Mouse (Mus musculus) hindbrain, postnatal 0 days (tissue): Measurements from ENCODE around the gene Gm10354. TPM values are rescaled to one million over a fixed set of nuclear protein-coding genes. Genes with fewer than 3 reads are reported as not detected.
A peak's percentile ranks its signal among the peaks of the same experiment; 100 is the strongest.
"Not testable (repeated sequence)": the region's sequence is repeated elsewhere in the genome, so short reads cannot be mapped to it uniquely, and the experiment has no call there.

Source experiments
- ATAC-seq: fragments of 200-750 bp; cut with Nextera tagmentation; 2 replicates; pipeline ENCODE4 v1.8.0; 2017; ENCODE audit warnings: mild to moderate bottlenecking, moderate TSS enrichment, moderate library complexity
- DNase-seq: peaks from one replicate; pipeline ENCODE4 v3.0.0-alpha.2; 2015; ENCODE audit warnings: low spot score
- H3K27ac ChIP-seq: fragments of 300-500 bp; sonication (generic); 2 replicates; pipeline ENCODE4 v1.5.1; 2014; ENCODE audit warnings: mild to moderate bottlenecking
- H3K27me3 ChIP-seq: fragments of 300-500 bp; sonication (generic); 2 replicates; pipeline ENCODE4 v1.6.1; 2014; ENCODE audit warnings: low read length, mixed read lengths; ENCODE audit not compliant: insufficient read depth
- H3K36me3 ChIP-seq: fragments of 300-500 bp; sonication (generic); 2 replicates; pipeline ENCODE4 v1.6.1; 2014; ENCODE audit warnings: low read length, mixed read lengths; ENCODE audit not compliant: insufficient read depth
- H3K4me1 ChIP-seq: fragments of 300-500 bp; sonication (generic); 2 replicates; pipeline ENCODE4 v1.6.1; 2014; ENCODE audit warnings: antibody characterized with exemption, low read length, mixed read lengths; ENCODE audit not compliant: insufficient read depth
- H3K4me2 ChIP-seq: fragments of 300-500 bp; sonication (generic); 2 replicates; pipeline ENCODE4 v1.6.1; 2014; ENCODE audit warnings: low read depth, mild to moderate bottlenecking, low read length, moderate library complexity, mixed read lengths
- H3K4me3 ChIP-seq: fragments of 300-500 bp; sonication (generic); 2 replicates; pipeline ENCODE4 v1.5.1; 2014; ENCODE audit warnings: low read length
- H3K9ac ChIP-seq: fragments of 300-500 bp; sonication (generic); replicated peaks from 2 replicates; pipeline ENCODE4 v1.6.1; 2014; ENCODE audit warnings: mild to moderate bottlenecking, low read length, moderate library complexity, mixed read lengths
- H3K9me3 ChIP-seq: fragments of 300-500 bp; sonication (generic); 2 replicates; pipeline ENCODE4 v1.6.1; 2016; ENCODE audit warnings: low read length, mixed read lengths
- WGBS: fragments of 180-500 bp; shearing (Covaris S2); extraction: QIAGEN DNeasy Blood & Tissue Kit; methylation state at CpG from one replicate; pipeline ENCODE4 v1.1.7; 2014; 5-methylcytosine and 5-hydroxymethylcytosine counted together
- polyA plus RNA-seq: library from polyadenylated mRNA; unstranded; fragments of >200 nt; fragmentation: Nextera tagmentation; extraction: Ambion mirVana; gene quantifications from 2 replicates; pipeline ENCODE4 v1.2.1, GENCODE M21; 2015
- total RNA-seq: library from RNA; depleted of rRNA; stranded (reverse); fragments of >200 nt; gene quantifications from 2 replicates; pipeline ENCODE4 v1.2.3, GENCODE M21; 2014; rRNA removed

Gene Gm10354
- not detected in 2 replicates for total RNA-seq
- not detected in 2 replicates for polyA plus RNA-seq

DNA sequence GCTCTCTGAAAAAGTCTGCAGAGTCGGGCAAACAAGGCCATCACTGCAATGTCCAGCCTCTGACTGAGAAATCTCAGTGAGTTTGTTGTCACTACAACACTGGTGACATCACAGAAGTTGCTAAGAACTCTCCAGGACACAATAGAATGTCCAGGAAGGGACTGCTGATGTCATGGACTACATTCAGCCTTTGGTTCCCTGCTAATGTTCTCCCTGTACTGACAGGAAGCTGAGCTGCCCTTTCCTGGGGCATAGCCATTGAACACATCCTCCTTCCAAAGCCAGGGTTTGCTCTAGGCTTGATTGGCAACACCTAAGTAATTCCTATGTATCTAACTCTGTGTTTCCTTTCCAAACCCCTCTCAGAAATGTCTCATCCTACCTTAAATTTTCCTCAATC lies at the start of gene Gm10354:
Gene Gm10354 (minus strand): TSS at position 101 of the 400 bp plus-strand sequence.
- DNase-seq, H3K4me1 ChIP-seq, H3K4me3 ChIP-seq, H3K9ac ChIP-seq, H3K36me3 ChIP-seq, ATAC-seq, H3K27ac ChIP-seq, H3K27me3 ChIP-seq, H3K4me2 ChIP-seq: not testable (repeated sequence)
- no CpG with 5 or more reads among the region's 1 CpGs for WGBS
- H3K9me3 ChIP-seq, result peaks cover 10% of the 10 kb centered on the region; the same call in 1 of the 2 replicates

GRCm38 (mm10) chr5:15024316-15024715 lies 45.6 kb upstream of the Gm10354 start:
- H3K36me3 ChIP-seq, ATAC-seq, H3K27me3 ChIP-seq, H3K4me2 ChIP-seq, H3K27ac ChIP-seq, H3K9ac ChIP-seq, DNase-seq, H3K4me1 ChIP-seq, H3K4me3 ChIP-seq: not testable (repeated sequence)
- WGBS, result 88% methylated on average over 1 of the region's 1 CpGs
- H3K9me3 ChIP-seq, result peaks cover 18% of the 10 kb centered on the region

DNA sequence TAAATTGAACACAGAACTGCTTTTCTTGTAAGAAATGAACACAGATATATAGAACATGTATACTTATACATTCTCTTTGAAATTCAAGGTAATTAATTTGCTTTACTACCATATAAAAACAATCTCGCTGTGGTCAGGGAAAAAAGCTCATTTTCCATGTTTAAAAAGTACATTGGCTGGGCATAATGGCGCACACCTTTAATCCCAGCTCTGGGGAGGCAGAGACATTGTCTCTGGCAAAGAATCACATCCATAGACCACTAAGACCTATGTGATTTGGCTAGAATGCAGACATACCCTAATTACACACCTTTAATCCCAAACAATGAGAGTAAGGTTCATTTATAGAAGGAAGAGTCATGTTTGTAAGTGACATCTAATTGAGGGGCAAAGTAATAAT lies 41.3 kb upstream of the Gm10354 start:
- not testable (repeated sequence) for H3K4me2 ChIP-seq, H3K27me3 ChIP-seq, ATAC-seq, H3K36me3 ChIP-seq, H3K4me3 ChIP-seq, H3K9ac ChIP-seq, DNase-seq, H3K27ac ChIP-seq, H3K4me1 ChIP-seq
- peaks cover 16% of the 10 kb centered on the region for H3K9me3 ChIP-seq
- 69% methylated on average over 2 of the region's 2 CpGs for WGBS

GRCm38 (mm10) chr5:15010639-15011582 lies 32.2 kb upstream of the Gm10354 start:
- ATAC-seq, result not testable (repeated sequence)
- WGBS, result 84% methylated on average over 11 of the region's 11 CpGs

DNA sequence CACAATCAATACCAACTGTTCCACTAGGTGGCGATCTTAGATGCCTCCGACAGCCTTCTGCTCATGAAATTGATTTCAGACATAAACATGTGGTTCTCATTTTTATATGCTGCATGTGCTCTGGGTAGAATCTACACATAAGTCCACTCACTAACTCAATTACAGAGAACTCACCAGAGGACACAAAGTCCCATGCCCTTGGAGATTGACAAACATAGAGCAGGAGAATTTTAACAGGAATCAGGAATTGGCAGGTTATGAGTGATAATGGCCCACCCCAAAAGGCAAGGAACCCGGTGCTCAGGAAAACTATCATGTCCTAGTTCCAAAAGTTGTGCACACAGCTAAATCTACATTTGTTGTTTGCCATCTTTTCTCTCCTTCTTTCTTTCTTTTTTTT lies 28.2 kb upstream of the Gm10354 start:
- ATAC-seq, H3K4me2 ChIP-seq, H3K4me1 ChIP-seq, H3K27ac ChIP-seq, H3K36me3 ChIP-seq, H3K27me3 ChIP-seq, DNase-seq, H3K4me3 ChIP-seq, H3K9ac ChIP-seq: not testable (repeated sequence)
- H3K9me3 ChIP-seq, result peaks cover 13% of the 10 kb centered on the region
- 60% methylated on average over 3 of the region's 3 CpGs for WGBS

More at GRCm38 (mm10) chr5:15010639-15011582, 32.2 kb upstream of the Gm10354 start:
- H3K4me3 ChIP-seq, H3K9me3 ChIP-seq, H3K4me1 ChIP-seq, H3K27me3 ChIP-seq, H3K4me2 ChIP-seq, DNase-seq, H3K27ac ChIP-seq, H3K36me3 ChIP-seq, H3K9ac ChIP-seq: not testable (repeated sequence)

DNA sequence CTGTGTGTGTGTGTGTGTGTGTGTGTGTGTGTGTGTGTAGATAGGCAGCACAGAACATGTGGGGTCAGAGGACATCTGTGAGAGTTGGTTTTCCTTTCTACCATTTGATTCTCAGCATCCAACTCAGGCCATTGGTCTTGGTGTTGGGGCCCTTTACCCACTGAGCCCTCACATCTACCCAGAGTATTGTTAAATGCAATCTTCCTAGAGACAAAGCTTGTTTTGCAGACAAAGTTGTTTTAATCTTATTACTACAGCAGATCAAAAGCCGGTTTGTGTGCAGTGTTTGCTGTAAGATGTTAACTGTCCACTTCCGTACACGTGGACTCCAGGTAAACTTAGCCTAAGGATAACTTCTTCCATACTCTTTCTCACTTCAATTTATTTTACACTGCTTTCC lies 27.6 kb upstream of the Gm10354 start:
- peak; percentile 9 for DNase-seq
- H3K4me1 ChIP-seq, H3K4me3 ChIP-seq, H3K36me3 ChIP-seq, ATAC-seq, H3K27me3 ChIP-seq, H3K27ac ChIP-seq, H3K4me2 ChIP-seq, H3K9ac ChIP-seq: not testable (repeated sequence)
- H3K9me3 ChIP-seq, result peaks cover 13% of the 10 kb centered on the region
- 64% methylated on average over 3 of the region's 3 CpGs for WGBS

DNA sequence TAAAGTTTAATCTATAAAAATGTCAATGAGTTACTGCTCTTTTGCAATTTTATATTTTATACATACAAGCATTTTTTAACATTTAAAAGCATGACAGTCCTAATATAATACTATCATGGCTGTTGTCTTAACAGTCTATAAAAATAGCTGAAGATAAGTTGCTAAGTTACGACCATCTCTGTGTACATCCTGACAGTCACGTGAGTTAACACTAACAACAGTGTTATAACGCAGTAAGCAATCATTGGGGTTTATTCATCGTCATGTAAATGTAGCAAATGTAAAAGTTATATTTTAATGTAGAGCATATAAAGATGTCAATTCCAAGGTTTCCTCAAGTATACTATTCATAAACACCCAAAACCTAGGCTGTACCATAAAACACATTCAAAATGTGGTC lies 26.8 kb upstream of the Gm10354 start:
- H3K9me3 ChIP-seq, result peaks cover 11% of the 10 kb centered on the region
- not testable (repeated sequence) for H3K4me3 ChIP-seq, H3K36me3 ChIP-seq, DNase-seq, H3K4me1 ChIP-seq, H3K4me2 ChIP-seq, H3K27ac ChIP-seq, H3K27me3 ChIP-seq, H3K9ac ChIP-seq
- WGBS, result 71% methylated on average over 2 of the region's 4 CpGs
- ATAC-seq, result peak; percentile 44; the same call in 1 of the 2 replicates

- WGBS, result 67% methylated on average over 5 of the region's 5 CpGs
- H3K4me3 ChIP-seq, H3K4me2 ChIP-seq, H3K4me1 ChIP-seq, H3K9ac ChIP-seq, DNase-seq, H3K36me3 ChIP-seq, H3K27ac ChIP-seq, H3K27me3 ChIP-seq: not testable (repeated sequence)
- peak; percentile 90 for ATAC-seq
- H3K9me3 ChIP-seq, result peaks cover 14% of the 10 kb centered on the region
Observed at GRCm38 (mm10) chr5:15004569-15005562, 26.1 kb upstream of the Gm10354 start.

DNA sequence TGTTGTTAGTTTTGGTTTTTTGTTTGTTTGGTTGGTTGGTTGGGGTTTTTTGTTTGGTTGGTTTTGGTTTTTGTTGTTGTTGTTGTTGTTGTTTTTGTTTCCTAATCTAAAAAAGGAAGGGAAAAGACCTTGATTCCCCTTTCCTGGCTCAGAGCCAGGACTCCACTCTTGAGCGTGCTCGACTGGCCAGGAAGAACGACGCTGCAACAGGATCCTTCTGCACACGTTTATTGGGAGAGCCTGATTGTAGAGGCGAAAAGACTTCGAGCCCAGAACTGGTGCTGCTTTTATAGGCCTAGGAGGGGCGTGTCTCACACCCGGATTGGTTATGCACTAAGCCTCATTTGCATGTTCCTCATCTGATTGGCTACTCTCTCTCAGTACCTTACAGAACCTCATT lies 19.3 kb upstream of the Gm10354 start:
- not testable (repeated sequence) for H3K4me2 ChIP-seq, H3K9ac ChIP-seq, DNase-seq, H3K36me3 ChIP-seq, H3K27me3 ChIP-seq, ATAC-seq, H3K4me3 ChIP-seq, H3K4me1 ChIP-seq, H3K27ac ChIP-seq
- 79% methylated on average over 9 of the region's 9 CpGs for WGBS
- H3K9me3 ChIP-seq, result peaks cover 14% of the 10 kb centered on the region; the same call in 1 of the 2 replicates
